Mouse (Mus musculus) liver, embryonic 11.5 days (tissue): Measurements from ENCODE around the gene Taf1c. TPM values are rescaled to one million over a fixed set of nuclear protein-coding genes. Genes with fewer than 3 reads are reported as not detected.
A peak's percentile ranks its signal among the peaks of the same experiment; 100 is the strongest.

ENCODE experiments used
- ATAC-seq: fragments of 200-750 bp; cut with Nextera tagmentation; replicated peaks from 2 replicates; pipeline ENCODE4 v1.8.0; 2017; ENCODE audit warnings: moderate number of reproducible peaks, mild to moderate bottlenecking, moderate TSS enrichment, moderate library complexity; ENCODE audit not compliant: low FRiP score
- DNase-seq: peaks from one replicate; pipeline ENCODE4 v3.0.0-alpha.2; 2017; ENCODE audit warnings: low spot score
- H3K27ac ChIP-seq: fragments of 300-500 bp; sonication (generic); 2 replicates; pipeline ENCODE4 v1.5.1; 2014; ENCODE audit warnings: mild to moderate bottlenecking, low read depth, low read length, control low read depth
- H3K27me3 ChIP-seq: fragments of 300-500 bp; sonication (generic); replicated peaks from 2 replicates; pipeline ENCODE4 v1.6.1; 2014; ENCODE audit warnings: low read length, mixed read lengths; ENCODE audit not compliant: control insufficient read depth, insufficient read depth
- H3K36me3 ChIP-seq: fragments of 300-500 bp; sonication (generic); 2 replicates; pipeline ENCODE4 v1.6.1; 2014; ENCODE audit warnings: mild to moderate bottlenecking, low read length, moderate library complexity, mixed read lengths; ENCODE audit not compliant: control insufficient read depth, insufficient read depth
- H3K4me1 ChIP-seq: fragments of 300-500 bp; sonication (generic); replicated peaks from 2 replicates; pipeline ENCODE4 v1.6.1; 2014; ENCODE audit warnings: low read length, mixed read lengths; ENCODE audit not compliant: control insufficient read depth, insufficient read depth
- H3K4me2 ChIP-seq: fragments of 300-500 bp; sonication (generic); 2 replicates; pipeline ENCODE4 v1.6.1; 2014; ENCODE audit warnings: mild to moderate bottlenecking, control low read depth, moderate library complexity
- H3K4me3 ChIP-seq: fragments of 300-500 bp; sonication (generic); 2 replicates; pipeline ENCODE4 v1.5.1; 2014; ENCODE audit warnings: low read depth, low read length, control low read depth
- H3K9ac ChIP-seq: fragments of 300-500 bp; sonication (generic); 2 replicates; pipeline ENCODE4 v1.6.1; 2014; ENCODE audit warnings: low read depth, low read length, control low read depth
- H3K9me3 ChIP-seq: fragments of 300-500 bp; sonication (generic); 2 replicates; pipeline ENCODE4 v1.6.1; 2016; ENCODE audit warnings: low read length, inconsistent platforms, mixed read lengths; ENCODE audit not compliant: control insufficient read depth
- WGBS: fragments of 180-500 bp; shearing (Covaris S2); extraction: QIAGEN DNeasy Blood & Tissue Kit; methylation state at CpG from one replicate; pipeline ENCODE4 v1.1.7; 2014; 5-methylcytosine and 5-hydroxymethylcytosine counted together
- polyA plus RNA-seq: library from polyadenylated mRNA; unstranded; fragments of >200 nt; fragmentation: Nextera tagmentation; extraction: Ambion mirVana; gene quantifications from 2 replicates; pipeline ENCODE4 v1.2.1, GENCODE M21; 2014

The Taf1c gene
- polyA plus RNA-seq, 1 experiment from 2014 or later, result 13.9 TPM

- no peak for DNase-seq
- WGBS, result 90% methylated on average over 4 of the region's 4 CpGs
- Histone ChIP-seq H3K27me3 (no peaks in the 10 kb centered on the region), H3K27ac (peak overlapping the region; percentile 60; the same call in 1 of the 2 replicates), H3K9ac (peak overlapping the region; percentile 76), H3K4me1 (peaks cover 10% of the 10 kb centered on the region), H3K9me3 (no peaks in the 10 kb centered on the region), H3K36me3 (peaks cover 18% of the 10 kb centered on the region), H3K4me2 (peak overlapping the region; percentile 91), H3K4me3 (peak overlapping the region; percentile 74)
- no peak for ATAC-seq
These were observed 1.3 kb downstream of the Taf1c start for GRCm38 (mm10) chr8:119603771-119604170.

GRCm38 (mm10) chr8:119591456-119591855, 13.6 kb downstream of the Taf1c start:
- Histone ChIP-seq H3K27ac (no peak overlapping the region), H3K9me3 (no peaks in the 10 kb centered on the region), H3K36me3 (no peaks in the 10 kb centered on the region), H3K4me1 (peaks cover 4% of the 10 kb centered on the region; the same call in 1 of the 2 replicates), H3K4me2 (no peak overlapping the region), H3K27me3 (no peaks in the 10 kb centered on the region), H3K4me3 (no peak overlapping the region), H3K9ac (no peak overlapping the region)
- 89% methylated on average over 7 of the region's 7 CpGs for WGBS
- no peak for DNase-seq
- no peak for ATAC-seq

- 66% methylated on average over 14 of the region's 14 CpGs for WGBS
- Histone ChIP-seq H3K9ac (no peak overlapping the region), H3K36me3 (no peaks in the 10 kb centered on the region), H3K27me3 (no peaks in the 10 kb centered on the region), H3K27ac (no peak overlapping the region), H3K4me2 (no peak overlapping the region), H3K4me1 (peaks cover 7% of the 10 kb centered on the region; the same call in 1 of the 2 replicates), H3K4me3 (no peak overlapping the region), H3K9me3 (no peaks in the 10 kb centered on the region)
- DNase-seq, result no peak
- ATAC-seq, result no peak
These were observed 14.7 kb downstream of the Taf1c start for GRCm38 (mm10) chr8:119590348-119590747.

GRCm38 (mm10) chr8:119588844-119589243, 16.2 kb downstream of the Taf1c start:
- no peak for DNase-seq

GRCm38 (mm10) chr8:119588321-119588720, 16.7 kb downstream of the Taf1c start:
- Histone ChIP-seq H3K27me3 (no peaks in the 10 kb centered on the region), H3K27ac (no peak overlapping the region), H3K4me3 (no peak overlapping the region), H3K9me3 (no peaks in the 10 kb centered on the region), H3K36me3 (no peaks in the 10 kb centered on the region), H3K4me2 (no peak overlapping the region), H3K4me1 (peaks cover 7% of the 10 kb centered on the region; the same call in 1 of the 2 replicates), H3K9ac (no peak overlapping the region)
- DNase-seq (no peak), ATAC-seq (no peak)
- WGBS, result 73% methylated on average over 4 of the region's 4 CpGs

More at GRCm38 (mm10) chr8:119588844-119589243, 16.2 kb downstream of the Taf1c start:
- H3K9ac ChIP-seq, result no peak overlapping the region
- 37% methylated on average over 10 of the region's 10 CpGs for WGBS
- H3K27ac ChIP-seq, result no peak overlapping the region
- no peak overlapping the region for H3K4me2 ChIP-seq
- H3K36me3 ChIP-seq, result no peaks in the 10 kb centered on the region
- no peak overlapping the region for H3K4me3 ChIP-seq
- H3K27me3 ChIP-seq, result no peaks in the 10 kb centered on the region
- no peak for ATAC-seq
- H3K4me1 ChIP-seq, result peaks cover 7% of the 10 kb centered on the region; the same call in 1 of the 2 replicates
- H3K9me3 ChIP-seq, result no peaks in the 10 kb centered on the region

- no peak overlapping the region for H3K27ac ChIP-seq
- H3K9me3 ChIP-seq, result no peaks in the 10 kb centered on the region
- no peak for DNase-seq
- H3K4me2 ChIP-seq, result peak overlapping the region; percentile 61
- H3K27me3 ChIP-seq, result no peaks in the 10 kb centered on the region
- WGBS, result 26% methylated on average over 24 of the region's 24 CpGs
- H3K4me1 ChIP-seq, result peaks cover 19% of the 10 kb centered on the region
- ATAC-seq, result 0 out of 2 replicates have a peak, but pooled peaks have one; percentile 37
- H3K4me3 ChIP-seq, result peak overlapping the region; percentile 31
- 0 out of 2 replicates have a peak overlapping the region, but pooled peaks have one; percentile 17 for H3K9ac ChIP-seq
- H3K36me3 ChIP-seq, result no peaks in the 10 kb centered on the region
These were observed 19.1 kb downstream of the Taf1c start for GRCm38 (mm10) chr8:119585901-119586300.

GRCm38 (mm10) chr8:119580441-119581161, 24.4 kb downstream of the Taf1c start:
- no peak for DNase-seq
- 55% methylated on average over 5 of the region's 5 CpGs for WGBS
- no peaks in the 10 kb centered on the region for H3K9me3 ChIP-seq
- no peaks in the 10 kb centered on the region for H3K36me3 ChIP-seq
- H3K27ac ChIP-seq, result peak overlapping the region; percentile 68
- peak overlapping the region; percentile 0; the same call in 1 of the 2 replicates for H3K9ac ChIP-seq
- peak; percentile 83 for ATAC-seq
- H3K27me3 ChIP-seq, result no peaks in the 10 kb centered on the region
- peak overlapping the region; percentile 43 for H3K4me2 ChIP-seq
- H3K4me1 ChIP-seq, result peaks cover 30% of the 10 kb centered on the region
- H3K4me3 ChIP-seq, result no peak overlapping the region

- H3K4me1 ChIP-seq, result peaks cover 32% of the 10 kb centered on the region
- H3K9me3 ChIP-seq, result no peaks in the 10 kb centered on the region
- no peak overlapping the region for H3K4me3 ChIP-seq
- no peak overlapping the region for H3K27ac ChIP-seq
- DNase-seq, result no peak
- H3K36me3 ChIP-seq, result no peaks in the 10 kb centered on the region
- H3K4me2 ChIP-seq, result no peak overlapping the region
- no peaks in the 10 kb centered on the region for H3K27me3 ChIP-seq
- H3K9ac ChIP-seq, result no peak overlapping the region
- ATAC-seq, result no peak
- 49% methylated on average over 13 of the region's 13 CpGs for WGBS
These were observed 25.9 kb downstream of the Taf1c start for GRCm38 (mm10) chr8:119579096-119579495.

- Histone ChIP-seq H3K4me1 (peaks cover 34% of the 10 kb centered on the region), H3K4me2 (peak overlapping the region; percentile 99), H3K9me3 (no peaks in the 10 kb centered on the region), H3K9ac (peak overlapping the region; percentile 82), H3K4me3 (peak overlapping the region; percentile 88), H3K27me3 (no peaks in the 10 kb centered on the region), H3K27ac (no peak overlapping the region), H3K36me3 (no peaks in the 10 kb centered on the region)
- DNase-seq (no peak), ATAC-seq (no peak)
- 1% methylated on average over 16 of the region's 16 CpGs for WGBS
These were observed 29.7 kb downstream of the Taf1c start for GRCm38 (mm10) chr8:119575366-119575726.
